Mouse (Mus musculus): ENCODE results near the gene Ddx1. TPM values are rescaled to one million over a fixed set of nuclear protein-coding genes. Genes with fewer than 3 reads are reported as not detected.
"Not testable (repeated sequence)": the region's sequence is repeated elsewhere in the genome, so short reads cannot be mapped to it uniquely, and the experiment has no call there.

The Ddx1 gene
- total RNA-seq, 2 experiments from 2014 or later, result 72.1 to 81.2 TPM

GRCm38 (mm10) chr12:13208517-13208916, 40.5 kb downstream of the Ddx1 start:
- intact Hi-C loops (cut with DNase I), result loop anchor here (5.0 kb wide), 1 partner anchor 71 kb away; no protein-coding TSS in a partner anchor
- DNase-seq (ENCODE audit: low spot score), result no peak

DNA sequence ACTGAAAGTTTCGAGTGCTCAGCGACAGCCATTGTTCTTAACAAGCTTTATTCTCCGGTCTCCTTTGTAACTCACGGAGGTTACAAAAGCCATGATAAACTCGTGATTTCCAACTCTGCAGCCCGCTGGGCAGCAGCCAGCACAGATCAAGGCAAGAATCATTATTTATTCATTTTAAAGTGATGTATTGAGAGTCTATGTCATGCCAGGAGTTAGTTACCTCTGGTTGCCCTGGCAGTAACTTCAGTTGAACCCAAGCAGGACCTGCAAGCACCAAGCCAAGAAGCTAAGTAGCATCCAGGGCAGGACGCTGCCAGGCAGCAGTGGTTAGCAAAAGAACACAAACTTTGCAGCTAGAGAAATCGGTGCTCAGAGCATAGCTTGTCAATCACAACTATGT, 41.9 kb downstream of the Ddx1 start:
- intact Hi-C loops (cut with DNase I), result loop anchor here (5.0 kb wide), 1 partner anchor 70 kb away; no protein-coding TSS in a partner anchor
- DNase-seq (ENCODE audit: low spot score), result no peak

DNA sequence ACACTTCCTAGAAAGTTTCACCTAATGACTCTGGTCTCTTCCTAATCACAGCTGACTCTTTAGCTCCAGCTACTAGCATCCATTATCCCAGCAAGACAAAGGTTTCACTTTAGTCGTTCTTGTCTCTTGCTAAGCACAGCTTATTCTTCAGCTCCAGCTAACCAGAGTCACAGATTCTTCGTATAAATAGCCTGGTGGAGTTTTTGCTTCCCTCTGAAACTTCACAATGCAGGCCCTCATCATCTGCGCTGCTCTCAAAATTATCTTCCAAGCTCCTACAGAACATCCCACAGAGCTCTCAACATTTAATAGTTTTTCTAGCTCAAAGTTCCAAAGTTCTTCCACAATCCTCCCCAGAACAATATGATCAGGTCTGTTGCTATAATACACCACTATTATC, 43.3 kb downstream of the Ddx1 start:
- no peak for DNase-seq (ENCODE audit: low spot score)
- intact Hi-C loops (cut with DNase I), result loop anchor here (5.0 kb wide), 1 partner anchor 68 kb away; no protein-coding TSS in a partner anchor

- intact Hi-C loops (cut with DNase I), result no loop called here
- DNase-seq (ENCODE audit: low spot score), result no peak
These were observed 46.7 kb downstream of the Ddx1 start for GRCm38 (mm10) chr12:13202322-13202721.

DNA sequence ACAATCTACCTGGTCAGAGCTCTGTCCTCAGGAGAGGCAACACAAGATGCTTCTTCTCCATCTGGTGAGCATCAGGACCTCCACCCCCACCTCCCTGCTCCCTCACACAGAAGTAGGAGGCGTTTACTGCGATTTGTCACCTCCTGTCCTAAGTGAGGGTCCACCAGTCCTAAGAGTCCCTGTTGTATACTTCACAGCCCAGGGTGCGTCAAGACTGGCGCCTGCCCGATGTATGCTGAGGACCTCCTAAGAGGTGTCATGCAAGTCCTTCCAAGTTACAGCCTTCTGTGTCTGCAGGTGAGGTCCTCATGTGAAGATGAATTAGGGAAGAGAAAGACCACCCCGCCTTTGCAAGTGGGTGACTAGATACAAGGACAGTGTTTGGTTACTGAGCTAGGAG, 48.4 kb downstream of the Ddx1 start:
- no peak for DNase-seq (ENCODE audit: low spot score)
- intact Hi-C loops (cut with DNase I), result no loop called here

DNA sequence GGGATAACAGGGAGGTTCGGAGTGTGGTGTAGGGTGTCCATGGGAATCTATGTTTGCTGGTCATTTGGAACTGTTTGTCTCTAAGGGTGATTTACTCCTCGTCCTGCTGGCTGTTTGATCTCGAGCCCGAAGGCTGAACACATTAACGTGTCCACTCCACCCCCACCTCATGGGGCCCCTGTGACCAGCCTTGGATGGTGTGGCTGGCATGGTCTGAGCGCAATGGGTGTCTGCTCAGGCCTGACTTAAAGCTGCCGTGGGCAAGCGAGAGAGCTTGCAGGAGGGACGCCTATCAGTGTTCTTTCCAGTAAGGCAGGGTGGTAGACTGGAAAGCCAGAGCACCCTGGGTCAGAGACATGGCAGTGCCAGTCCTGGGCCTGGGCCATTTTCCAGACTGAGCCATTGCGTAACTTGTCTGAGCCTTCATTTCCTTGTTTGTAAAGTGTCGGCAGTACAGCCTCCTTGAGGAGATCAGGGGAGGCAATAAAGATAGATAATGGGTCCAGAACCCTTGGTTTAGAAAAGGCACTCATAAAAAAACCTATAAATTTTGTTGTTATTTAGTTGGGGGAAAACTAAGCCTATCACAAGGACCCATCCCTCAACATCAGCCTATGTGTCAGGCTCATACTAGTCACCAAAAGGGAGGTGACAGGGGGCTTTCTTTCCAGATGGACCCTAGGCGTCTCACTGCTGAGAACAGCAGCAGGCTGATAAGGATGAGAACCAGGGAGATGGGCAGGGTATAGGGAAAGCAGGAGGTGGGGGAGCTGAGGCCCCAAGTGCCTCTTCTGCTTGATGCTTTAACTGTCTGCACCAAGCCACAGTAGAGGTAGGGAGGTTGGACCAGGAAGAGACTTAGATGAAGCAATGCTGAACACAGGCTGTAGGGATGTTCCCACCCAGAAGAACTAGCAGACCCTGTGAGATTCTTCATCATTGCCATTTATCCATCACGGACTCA, 49.4 kb downstream of the Ddx1 start:
- no peak for DNase-seq (ENCODE audit: low spot score)
- intact Hi-C loops (cut with DNase I), result no loop called here

GRCm38 (mm10) chr12:13198157-13198556, 50.9 kb downstream of the Ddx1 start:
- intact Hi-C loops (cut with DNase I), result no loop called here

GRCm38 (mm10) chr12:13196146-13196545, 52.9 kb downstream of the Ddx1 start:
- DNase-seq (ENCODE audit: low spot score), result no peak
- intact Hi-C loops (cut with DNase I), result no loop called here

More at GRCm38 (mm10) chr12:13198157-13198556, 50.9 kb downstream of the Ddx1 start:
- DNase-seq (ENCODE audit: low spot score), result no peak

DNA sequence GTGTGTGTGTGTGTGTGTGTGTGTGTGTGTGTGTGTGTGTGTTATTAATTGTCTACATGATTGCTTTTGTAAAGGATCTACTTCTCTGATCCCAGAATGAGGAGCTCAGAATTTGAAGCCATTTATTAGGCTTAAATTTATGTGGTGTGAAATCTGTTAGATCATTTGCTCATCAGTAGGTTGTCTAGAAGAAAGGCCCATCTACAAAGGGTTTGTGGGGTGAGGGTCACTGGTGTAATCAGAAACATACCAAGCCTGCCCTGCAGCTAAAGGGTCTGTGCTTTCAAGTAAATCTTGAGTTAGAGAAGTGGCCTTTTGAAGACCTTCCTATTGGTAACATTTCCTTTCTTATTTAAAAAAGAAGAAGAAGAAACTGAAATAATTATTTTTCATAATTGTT, 53.5 kb downstream of the Ddx1 start:
- no peak for DNase-seq (ENCODE audit: low spot score)
- intact Hi-C loops (cut with DNase I), result no loop called here

GRCm38 (mm10) chr12:13188059-13188700, 60.8 kb downstream of the Ddx1 start:
- intact Hi-C loops (cut with DNase I), result no loop called here
- no peak for DNase-seq (ENCODE audit: low spot score)

- no peak for DNase-seq (ENCODE audit: low spot score)
- intact Hi-C loops (cut with DNase I), result no loop called here
These were observed 62.8 kb downstream of the Ddx1 start for GRCm38 (mm10) chr12:13186209-13186608.

- no peak for DNase-seq (ENCODE audit: low spot score)
- intact Hi-C loops (cut with DNase I), result no loop called here
These were observed 64.1 kb downstream of the Ddx1 start for GRCm38 (mm10) chr12:13184873-13185361.

DNA sequence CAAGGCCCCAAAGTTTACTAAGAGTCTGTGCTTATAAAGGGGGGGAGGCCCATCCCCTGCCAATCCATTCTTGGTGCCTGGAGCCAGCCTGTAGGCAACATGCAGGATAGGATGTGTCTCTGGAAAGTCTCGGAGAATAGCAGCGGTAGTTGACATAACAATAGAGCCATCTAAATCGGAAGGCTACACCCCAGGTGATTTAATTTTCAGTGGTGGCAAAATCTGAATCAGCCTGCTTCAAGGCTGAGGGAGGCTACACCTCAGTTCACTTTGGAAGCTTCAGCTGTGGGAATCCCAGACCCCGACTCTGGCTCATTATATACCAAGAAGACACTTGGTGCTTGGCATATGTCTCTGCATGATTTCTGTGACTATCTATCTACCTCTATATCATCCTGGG, 64.9 kb downstream of the Ddx1 start:
- intact Hi-C loops (cut with DNase I); DNase-seq (ENCODE audit: low spot score): not testable (repeated sequence)

DNA sequence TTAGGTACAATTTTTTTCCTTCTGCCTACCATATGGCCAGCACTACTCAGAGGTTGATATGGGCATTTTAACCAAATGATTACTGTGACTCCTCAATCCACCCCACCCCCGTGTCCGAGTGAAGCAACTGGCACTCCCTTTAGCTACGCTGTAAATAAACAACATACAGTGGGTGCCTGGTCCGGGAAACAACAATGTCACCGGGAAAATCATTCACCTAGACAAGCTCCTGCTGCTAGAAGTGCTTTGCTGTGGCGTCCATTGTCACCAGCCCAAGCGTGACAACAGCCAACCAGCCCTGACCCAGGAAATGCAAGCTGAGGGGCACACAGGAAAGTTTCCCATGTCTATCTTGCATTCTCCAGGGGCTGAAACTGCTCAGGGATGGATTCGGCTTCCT, 66.8 kb downstream of the Ddx1 start:
- intact Hi-C loops (cut with DNase I), result no loop called here
- no peak for DNase-seq (ENCODE audit: low spot score)

GRCm38 (mm10) chr12:13181721-13182120, 67.3 kb downstream of the Ddx1 start:
- intact Hi-C loops (cut with DNase I), result no loop called here
- no peak for DNase-seq (ENCODE audit: low spot score)

DNA sequence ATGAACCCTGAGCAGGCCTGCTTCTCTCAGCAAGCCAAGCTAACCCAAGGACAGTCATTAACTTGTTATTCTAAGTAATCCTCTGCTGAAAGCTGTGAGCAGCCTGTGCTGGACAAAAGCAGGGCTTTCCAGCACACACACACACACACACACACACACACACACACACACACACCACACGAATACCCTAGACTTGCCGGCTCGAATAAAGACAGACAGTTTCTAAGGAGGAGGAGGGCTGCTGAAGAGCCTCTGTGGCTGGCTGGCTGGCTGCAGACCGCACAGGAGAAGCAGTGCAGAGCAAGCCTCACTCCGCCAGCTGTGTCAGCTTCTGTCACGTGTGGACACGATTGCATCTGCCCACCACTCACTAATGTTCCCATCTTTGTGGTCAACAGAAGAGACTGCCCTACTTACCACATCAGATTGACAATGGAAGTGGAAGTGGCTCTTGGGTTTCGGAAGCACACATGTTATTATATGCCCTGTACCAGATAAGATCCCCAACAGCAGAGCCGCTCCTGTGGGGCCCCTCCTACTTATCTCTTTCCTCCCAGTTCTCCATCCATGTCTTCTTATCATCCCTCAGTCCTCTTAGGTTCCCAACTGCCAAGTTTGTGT, 68.2 kb downstream of the Ddx1 start:
- no peak for DNase-seq (ENCODE audit: low spot score)
- intact Hi-C loops (cut with DNase I), result no loop called here

- intact Hi-C loops (cut with DNase I), result no loop called here
These were observed 68.7 kb downstream of the Ddx1 start for GRCm38 (mm10) chr12:13180332-13180714.

GRCm38 (mm10) chr12:13177606-13178005, 71.4 kb downstream of the Ddx1 start:
- peak; percentile 18 for DNase-seq (ENCODE audit: low spot score)
- intact Hi-C loops (cut with DNase I), result loop anchor here (2.0 kb wide), 1 partner anchor 31 kb away; no protein-coding TSS in a partner anchor

More at GRCm38 (mm10) chr12:13180332-13180714, 68.7 kb downstream of the Ddx1 start:
- no peak for DNase-seq (ENCODE audit: low spot score)

DNA sequence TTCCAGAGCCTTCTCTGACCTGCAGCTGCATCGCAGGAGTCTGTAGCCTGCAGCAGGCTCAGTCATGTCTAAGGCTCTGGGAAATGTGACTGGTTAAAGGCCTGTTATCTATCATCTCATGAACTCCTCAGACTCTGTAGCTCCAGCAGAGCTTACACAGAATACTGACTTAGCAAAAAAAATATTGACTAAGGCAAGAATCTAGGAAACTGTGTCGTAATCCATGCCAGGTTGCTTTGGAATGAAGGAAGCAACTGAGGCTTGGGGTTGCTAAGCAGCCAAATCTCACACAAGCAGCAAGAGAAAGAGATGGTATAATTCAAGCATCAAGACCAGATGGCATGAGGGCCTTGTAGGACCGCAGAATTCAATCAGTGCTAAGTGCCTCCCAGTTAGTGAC, 72.1 kb downstream of the Ddx1 start:
- intact Hi-C loops (cut with DNase I), result loop anchor here (2.0 kb wide), 1 partner anchor 30 kb away; no protein-coding TSS in a partner anchor
- DNase-seq (ENCODE audit: low spot score), result no peak

DNA sequence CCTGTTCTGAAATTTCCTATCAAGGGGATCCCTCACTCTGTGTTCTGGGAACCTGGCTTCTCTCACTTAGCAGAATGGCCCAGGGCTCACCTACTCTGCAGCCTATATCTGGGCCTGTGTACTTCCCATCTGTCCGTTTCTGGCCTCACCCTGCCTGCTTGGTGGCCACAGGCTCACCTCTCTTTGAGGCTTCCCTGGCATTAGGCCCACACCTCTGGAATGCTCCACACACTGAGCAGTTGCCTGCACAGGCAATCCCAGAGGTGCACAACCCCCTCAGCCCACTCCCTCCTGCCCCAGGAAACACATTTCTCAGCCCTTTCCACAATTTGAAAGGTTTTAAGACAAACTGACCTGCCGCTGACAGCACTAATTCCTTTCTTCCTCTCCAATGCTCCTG, 72.9 kb downstream of the Ddx1 start:
- DNase-seq (ENCODE audit: low spot score), result no peak
- intact Hi-C loops (cut with DNase I), result loop anchor here (2.0 kb wide), 1 partner anchor 29 kb away; no protein-coding TSS in a partner anchor
